Mouse (Mus musculus): ENCODE data around the gene Grin2d. TPM values are rescaled to one million over a fixed set of nuclear protein-coding genes. Genes with fewer than 3 reads are reported as not detected.
"Not testable (repeated sequence)": the region's sequence is repeated elsewhere in the genome, so short reads cannot be mapped to it uniquely, and the experiment has no call there.

Gene Grin2d
- 0.65 TPM for polyA plus RNA-seq (2012; fragmentation: generic; extraction: Trizol)

DNA sequence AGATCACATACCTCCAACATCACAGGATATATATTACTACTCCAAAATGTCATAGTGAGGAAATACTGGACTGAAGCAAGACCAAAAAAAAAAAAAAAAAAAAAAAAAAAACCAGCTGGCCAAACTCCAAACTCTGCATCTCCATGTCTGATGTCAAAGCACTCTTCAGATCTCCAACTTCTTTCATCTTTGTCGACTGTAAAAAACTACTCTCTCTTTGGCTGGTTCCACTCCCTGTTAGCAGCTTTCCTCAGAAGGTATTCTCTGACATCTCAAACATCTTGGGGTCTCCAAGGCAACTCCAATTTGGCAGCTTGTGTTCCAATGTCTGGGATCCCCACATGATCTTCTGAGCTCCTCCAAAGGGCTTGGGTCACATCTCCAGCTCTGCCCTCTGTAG is at the start of gene Grin2d:
Grin2d (minus strand) TSS at position 101 of the 400 bp plus-strand sequence.
- H3K79me2 ChIP-seq (ENCODE audit: control insufficient read depth, insufficient read depth), result peaks cover 24% of the 10 kb centered on the region
- H3K4me3 ChIP-seq; H3K27me3 ChIP-seq (ENCODE audit: control insufficient read depth, insufficient read depth, insufficient read length); H3K4me2 ChIP-seq (ENCODE audit: low read depth); H3ac ChIP-seq (ENCODE audit: control insufficient read depth, insufficient read length): not testable (repeated sequence)
- H3K36me3 ChIP-seq (ENCODE audit: control insufficient read depth, insufficient read depth), result peaks cover 25% of the 10 kb centered on the region

DNA sequence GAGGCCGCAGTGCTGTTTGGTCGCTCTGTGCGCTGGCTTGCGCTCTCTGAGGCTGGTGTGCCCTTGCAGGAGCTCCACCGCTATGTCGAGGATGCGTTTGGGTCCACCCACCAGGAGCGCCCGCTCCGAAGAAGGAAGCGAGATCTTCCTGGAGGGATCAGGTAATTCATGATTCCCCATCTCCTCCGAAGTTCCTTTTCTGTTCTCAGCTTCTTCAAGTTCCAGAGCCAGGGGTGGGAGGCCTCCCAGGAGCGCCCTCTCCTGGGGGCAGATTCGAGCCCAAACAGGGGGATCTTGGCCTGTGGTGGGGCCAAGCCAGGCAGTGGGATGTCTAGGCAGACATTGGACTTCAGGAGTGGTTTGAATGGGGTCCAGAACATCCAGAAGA is 46.2 kb upstream of the Grin2d start:
- H3K27me3 ChIP-seq (ENCODE audit: control insufficient read depth, insufficient read depth, insufficient read length), result no peaks in the 10 kb centered on the region
- H3K4me2 ChIP-seq (ENCODE audit: low read depth), result no peak overlapping the region
- no peak for TF ChIP-seq MYOG (IDR thresholded peaks at IDR 0.05; ENCODE audit: control insufficient read depth in 1 of 3, insufficient read depth in 1 of 3, insufficient read length in 2 of 3, low read depth in 2 of 3)
- no peak for TF ChIP-seq TCF12 (IDR thresholded peaks at IDR 0.05; ENCODE audit: insufficient read depth, poor library complexity, severe bottlenecking)
- no peak for TF ChIP-seq REST (IDR thresholded peaks at IDR 0.05; ENCODE audit: insufficient read depth, insufficient read length)
- no peak for TF ChIP-seq TCF3 (IDR thresholded peaks at IDR 0.05; ENCODE audit: insufficient read length, low read depth)
- no peak for TF ChIP-seq MAX (IDR thresholded peaks at IDR 0.05; ENCODE audit: low read depth)
- no peak for TF ChIP-seq SRF (IDR thresholded peaks at IDR 0.05; ENCODE audit: control insufficient read depth, insufficient read length, low read depth)
- TF ChIP-seq CEBPB (IDR thresholded peaks at IDR 0.05; ENCODE audit: insufficient read depth, poor library complexity, severe bottlenecking), result no peak
- no peak for TF ChIP-seq E2F4 (IDR thresholded peaks at IDR 0.05; ENCODE audit: insufficient read depth)
- no peak for TF ChIP-seq USF1 (IDR thresholded peaks at IDR 0.05; ENCODE audit: low read depth)
- H3ac ChIP-seq (ENCODE audit: control insufficient read depth, insufficient read length), result no peak overlapping the region
- H3K36me3 ChIP-seq (ENCODE audit: control insufficient read depth, insufficient read depth), result peaks cover 13% of the 10 kb centered on the region
- no peak overlapping the region for H3K4me3 ChIP-seq
- H3K79me2 ChIP-seq (ENCODE audit: control insufficient read depth, insufficient read depth), result peaks cover 10% of the 10 kb centered on the region

DNA sequence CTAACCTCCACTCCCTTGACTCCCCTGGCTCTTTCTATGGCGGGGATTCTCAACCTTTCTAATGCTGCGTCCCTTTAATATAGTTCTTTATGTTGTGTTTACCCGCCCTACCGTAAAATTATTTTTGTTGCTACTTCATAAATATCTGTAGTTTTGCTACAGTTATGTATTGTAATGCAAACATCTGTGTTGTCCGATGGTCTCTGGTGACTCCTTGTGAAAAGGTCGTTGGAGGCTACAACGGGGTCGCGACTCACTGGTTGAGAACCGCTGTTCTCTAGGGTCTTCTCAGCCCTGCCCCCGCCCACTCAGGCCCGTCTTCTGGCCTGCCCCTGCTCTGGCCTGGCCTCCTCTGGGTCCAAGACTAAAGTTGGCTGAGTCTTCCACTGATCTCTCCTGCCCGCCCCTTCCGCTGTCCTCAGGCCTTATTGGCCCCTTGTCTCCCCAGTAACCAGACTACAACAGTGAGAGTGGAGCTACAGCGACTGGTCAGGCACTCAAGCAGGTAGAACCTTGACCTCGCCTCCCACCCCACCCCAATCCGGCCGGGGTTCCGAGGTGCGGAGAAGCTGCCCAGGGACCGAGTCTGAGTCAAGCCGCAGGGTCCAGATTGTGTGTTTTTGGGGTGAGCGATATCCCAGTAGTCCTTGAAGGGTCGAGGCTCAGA is 45.7 kb upstream of the Grin2d start, which contains the start of gene Ccdc114:
Ccdc114 (plus strand) TSS at position 311 of the 667 bp plus-strand sequence.
- Histone ChIP-seq H3K4me3 (peak within 1 kb of the TSS; percentile 19), H3K4me2 (ENCODE audit: low read depth) (peak within 1 kb of the TSS; percentile 99), H3K36me3 (ENCODE audit: control insufficient read depth, insufficient read depth) (peaks cover 13% of the 10 kb centered on the region), H3K79me2 (ENCODE audit: control insufficient read depth, insufficient read depth) (peaks cover 15% of the 10 kb centered on the region), H3ac (ENCODE audit: control insufficient read depth, insufficient read length) (no peak within 1 kb of the TSS), H3K27me3 (ENCODE audit: control insufficient read depth, insufficient read depth, insufficient read length) (no peaks in the 10 kb centered on the region)
- TF ChIP-seq SRF (IDR thresholded peaks at IDR 0.05; ENCODE audit: control insufficient read depth, insufficient read length, low read depth), result no peak
- TF ChIP-seq POLR2AphosphoS2 (IDR thresholded peaks at IDR 0.05; ENCODE audit: insufficient read length, low read depth), result no peak
- no peak for TF ChIP-seq MYOG (IDR thresholded peaks at IDR 0.05; ENCODE audit: control insufficient read depth in 1 of 3, insufficient read depth in 1 of 3, insufficient read length in 2 of 3, low read depth in 2 of 3)
- no peak for TF ChIP-seq REST (IDR thresholded peaks at IDR 0.05; ENCODE audit: insufficient read depth, insufficient read length)
- TF ChIP-seq MYOD1 (IDR thresholded peaks at IDR 0.05; ENCODE audit: control insufficient read depth in 1 of 3, insufficient read length in 2 of 3, low read depth in 2 of 3), result no peak
- TF ChIP-seq TCF3 (IDR thresholded peaks at IDR 0.05; ENCODE audit: insufficient read length, low read depth), result no peak
- TF ChIP-seq USF1 (IDR thresholded peaks at IDR 0.05; ENCODE audit: low read depth), result no peak
- TF ChIP-seq MAX (IDR thresholded peaks at IDR 0.05; ENCODE audit: low read depth), result no peak
- no peak for TF ChIP-seq POLR2A (IDR thresholded peaks at IDR 0.05; ENCODE audit: insufficient read length, low read depth)
- no peak for TF ChIP-seq E2F4 (IDR thresholded peaks at IDR 0.05; ENCODE audit: insufficient read depth)
- TF ChIP-seq TCF12 (IDR thresholded peaks at IDR 0.05; ENCODE audit: insufficient read depth, poor library complexity, severe bottlenecking), result no peak
- no peak for TF ChIP-seq CEBPB (IDR thresholded peaks at IDR 0.05; ENCODE audit: insufficient read depth, poor library complexity, severe bottlenecking)

DNA sequence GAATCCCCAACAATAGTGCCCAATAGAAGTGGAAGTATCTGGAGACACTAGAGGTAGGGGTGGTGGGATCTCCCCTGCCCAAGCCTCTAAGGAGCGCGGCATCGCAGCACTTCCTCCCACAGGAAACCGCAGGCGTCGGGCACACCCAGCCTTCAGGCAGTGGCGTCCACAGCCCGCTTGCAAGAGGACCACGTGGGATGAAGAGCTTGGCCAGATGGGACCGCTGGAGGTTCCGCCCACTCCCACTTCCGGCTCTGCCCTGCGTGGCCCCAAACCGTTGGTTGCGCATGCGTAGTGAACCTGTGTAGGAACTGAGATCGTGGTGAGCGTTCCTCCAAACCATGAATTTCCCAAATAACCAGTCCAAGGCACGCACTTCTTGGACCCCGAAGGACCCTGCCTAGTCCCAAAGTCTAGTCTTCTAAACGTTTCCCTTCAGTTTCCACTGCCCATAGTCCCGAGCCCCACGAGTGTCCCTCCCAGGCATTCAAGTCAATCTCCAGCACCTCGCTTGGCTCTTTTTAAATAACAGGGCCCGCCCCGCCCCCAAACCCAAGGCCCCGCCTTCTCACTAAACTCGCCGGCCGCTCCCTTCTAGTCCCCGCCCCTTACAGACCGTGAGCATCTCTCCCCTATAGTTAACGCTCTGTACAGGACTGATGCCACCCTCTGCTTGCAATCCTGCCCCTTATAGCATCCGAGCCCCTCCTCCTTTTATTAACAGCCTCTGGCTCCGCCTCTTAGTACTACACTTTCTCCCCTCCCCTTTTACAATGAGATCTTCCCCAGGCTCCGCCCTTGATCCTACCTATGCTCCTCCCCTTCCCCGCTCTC is 45.0 kb upstream of the Grin2d start:
- Histone ChIP-seq H3K27me3 (ENCODE audit: control insufficient read depth, insufficient read depth, insufficient read length) (no peaks in the 10 kb centered on the region), H3K36me3 (ENCODE audit: control insufficient read depth, insufficient read depth) (peaks cover 13% of the 10 kb centered on the region), H3K4me3 (peak overlapping the region; percentile 19), H3ac (ENCODE audit: control insufficient read depth, insufficient read length) (no peak overlapping the region), H3K79me2 (ENCODE audit: control insufficient read depth, insufficient read depth) (peaks cover 15% of the 10 kb centered on the region), H3K4me2 (ENCODE audit: low read depth) (peak overlapping the region; percentile 99)
- TF ChIP-seq MYOG (IDR thresholded peaks at IDR 0.05; ENCODE audit: control insufficient read depth in 1 of 3, insufficient read depth in 1 of 3, insufficient read length in 2 of 3, low read depth in 2 of 3), result peak in 1 of 3 experiments; percentile 64
- no peak for TF ChIP-seq SRF (IDR thresholded peaks at IDR 0.05; ENCODE audit: control insufficient read depth, insufficient read length, low read depth)
- no peak for TF ChIP-seq TCF3 (IDR thresholded peaks at IDR 0.05; ENCODE audit: insufficient read length, low read depth)
- TF ChIP-seq MAX (IDR thresholded peaks at IDR 0.05; ENCODE audit: low read depth), result peak; percentile 46
- no peak for TF ChIP-seq POLR2AphosphoS2 (IDR thresholded peaks at IDR 0.05; ENCODE audit: insufficient read length, low read depth)
- TF ChIP-seq POLR2A (IDR thresholded peaks at IDR 0.05; ENCODE audit: insufficient read length, low read depth), result peak; percentile 82
- TF ChIP-seq REST (IDR thresholded peaks at IDR 0.05; ENCODE audit: insufficient read depth, insufficient read length), result no peak
- TF ChIP-seq CEBPB (IDR thresholded peaks at IDR 0.05; ENCODE audit: insufficient read depth, poor library complexity, severe bottlenecking), result no peak
- TF ChIP-seq E2F4 (IDR thresholded peaks at IDR 0.05; ENCODE audit: insufficient read depth), result no peak
- TF ChIP-seq MYOD1 (IDR thresholded peaks at IDR 0.05; ENCODE audit: control insufficient read depth in 1 of 3, insufficient read length in 2 of 3, low read depth in 2 of 3), result peak in 2 of 3 experiments; percentile 54 to 60
- TF ChIP-seq USF1 (IDR thresholded peaks at IDR 0.05; ENCODE audit: low read depth), result peak; percentile 78
- TF ChIP-seq TCF12 (IDR thresholded peaks at IDR 0.05; ENCODE audit: insufficient read depth, poor library complexity, severe bottlenecking), result no peak

Measured in myocyte (in vitro differentiated cells).